Mouse (Mus musculus) left cerebral cortex, postnatal 4 days (tissue): ENCODE measurements around the gene Cd68. TPM values are rescaled to one million over a fixed set of nuclear protein-coding genes. Genes with fewer than 3 reads are reported as not detected.

ENCODE experiments used
- DNase-seq: peaks from one replicate; pipeline ENCODE4 v3.0.0-alpha.2; 2022
- intact Hi-C: fragments of 180-260 bp; cut with DNase I; formaldehyde crosslinking; loops from one replicate; pipeline ENCODE4 v1.15.1; 2025
- total RNA-seq, 2 experiments: library from RNA; stranded (reverse); gene quantifications; 2 replicates each; pipeline ENCODE4 v1.2.3; 2021

Cd68 gene
- total RNA-seq, 2 experiments from 2014 or later, result 7.1 to 8.5 TPM

GRCm38 (mm10) chr11:69672211-69672706 is 6.3 kb upstream of the Cd68 start, which contains the start of gene Eif4a1:
Gene Eif4a1 (minus strand): TSS chr11:69672423.
- intact Hi-C loops, result no loop called here
- DNase-seq, result peak; percentile 100

DNA sequence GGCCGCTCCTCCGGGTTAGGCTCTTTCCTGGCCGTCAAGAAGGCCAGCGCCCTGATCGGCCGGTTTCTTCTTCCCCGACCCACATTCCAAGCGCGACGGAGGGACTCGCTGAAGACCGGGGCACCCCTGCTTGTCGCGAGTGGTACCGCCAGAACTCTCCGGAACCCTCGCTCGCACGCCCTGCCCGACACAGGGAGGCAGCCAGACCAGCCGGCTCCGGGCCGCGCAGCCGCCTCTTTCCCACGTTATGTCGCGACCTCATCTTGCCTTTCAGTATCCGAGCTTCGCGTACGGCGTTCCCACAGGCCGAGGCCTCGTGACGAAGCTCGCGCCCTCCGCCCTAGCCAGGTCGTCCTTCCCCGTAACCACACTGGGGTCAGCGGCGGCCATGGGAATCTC is 5.8 kb upstream of the Cd68 start:
- DNase-seq, result no peak
- intact Hi-C loops, result no loop called here

- intact Hi-C loops, result no loop called here
These were observed 5.1 kb upstream of the Cd68 start for GRCm38 (mm10) chr11:69670786-69671725.

GRCm38 (mm10) chr11:69666665-69667005 is 682 bp upstream of the Cd68 start:
- intact Hi-C loops, result no loop called here
- DNase-seq, result no peak

More at GRCm38 (mm10) chr11:69670786-69671725, 5.1 kb upstream of the Cd68 start:
- DNase-seq, result peak; percentile 97

GRCm38 (mm10) chr11:69665457-69665960 is 444 bp downstream of the Cd68 start:
- no peak for DNase-seq
- intact Hi-C loops, result no loop called here

- intact Hi-C loops, result no loop called here
- no peak for DNase-seq
These were observed 1.1 kb downstream of the Cd68 start for GRCm38 (mm10) chr11:69664841-69665240.

GRCm38 (mm10) chr11:69663795-69664194 is 2.2 kb downstream of the Cd68 start:
- intact Hi-C loops, result no loop called here

GRCm38 (mm10) chr11:69662967-69663671 is 2.8 kb downstream of the Cd68 start:
- intact Hi-C loops, result no loop called here
- no peak for DNase-seq

More at GRCm38 (mm10) chr11:69663795-69664194, 2.2 kb downstream of the Cd68 start:
- no peak for DNase-seq

GRCm38 (mm10) chr11:69662213-69662966 is 3.6 kb downstream of the Cd68 start, which contains the start of gene Mpdu1:
Gene Mpdu1 (minus strand): TSS chr11:69662642.
- DNase-seq, result peak; percentile 97
- intact Hi-C loops, result no loop called here

DNA sequence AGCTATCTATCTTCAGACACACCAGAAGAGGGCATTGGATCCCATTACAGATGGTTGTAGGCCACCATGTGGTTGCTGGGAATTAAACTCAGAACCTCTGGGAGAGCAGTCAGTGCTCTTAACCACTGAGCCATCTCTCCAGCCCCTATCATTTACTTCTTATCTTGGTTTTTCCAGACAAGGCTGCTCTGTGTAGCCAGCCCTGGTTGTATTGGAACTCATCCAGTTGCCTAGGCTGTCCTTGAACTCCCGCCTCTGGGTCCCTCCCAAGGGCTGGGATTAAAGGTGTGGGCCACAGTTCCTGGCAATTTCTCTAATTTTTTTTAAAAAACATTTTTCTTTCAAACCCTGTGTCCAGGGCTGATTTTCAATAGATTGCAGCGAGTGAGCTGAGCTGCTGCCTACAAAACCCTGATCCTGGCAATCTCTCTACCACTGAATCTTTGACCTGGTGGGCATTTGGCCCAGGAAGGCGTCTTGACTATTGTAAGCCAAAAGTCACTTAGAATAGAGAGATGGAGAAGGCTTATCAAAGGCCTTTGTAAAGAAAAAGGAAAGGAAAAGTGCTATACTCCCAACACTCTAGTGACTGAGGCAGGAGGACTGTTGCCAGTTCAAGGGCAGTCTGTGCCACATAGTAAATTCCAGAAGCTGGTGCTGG is 4.6 kb downstream of the Cd68 start:
- no peak for DNase-seq
- intact Hi-C loops, result no loop called here

DNA sequence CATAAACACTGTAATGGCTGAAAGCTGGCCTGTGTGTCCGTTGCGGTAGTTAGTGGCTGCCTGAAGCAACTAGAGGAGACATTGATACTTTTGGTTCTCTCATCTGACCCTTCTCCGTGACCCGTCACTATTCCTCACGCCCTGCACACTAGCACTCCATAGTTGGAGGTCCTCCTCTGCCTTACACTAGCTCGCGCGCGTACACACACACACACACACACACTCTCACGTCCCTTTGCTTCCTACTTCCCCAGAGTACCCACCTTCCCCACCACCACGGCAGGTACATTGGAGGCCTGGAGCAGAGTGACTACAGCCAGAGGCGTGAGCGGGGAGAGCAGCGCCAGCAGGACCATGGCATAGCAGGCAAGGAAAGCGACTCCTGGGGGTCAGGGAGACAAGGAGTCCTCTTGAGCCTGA is 8.5 kb downstream of the Cd68 start:
- intact Hi-C loops, result no loop called here
- DNase-seq, result no peak

DNA sequence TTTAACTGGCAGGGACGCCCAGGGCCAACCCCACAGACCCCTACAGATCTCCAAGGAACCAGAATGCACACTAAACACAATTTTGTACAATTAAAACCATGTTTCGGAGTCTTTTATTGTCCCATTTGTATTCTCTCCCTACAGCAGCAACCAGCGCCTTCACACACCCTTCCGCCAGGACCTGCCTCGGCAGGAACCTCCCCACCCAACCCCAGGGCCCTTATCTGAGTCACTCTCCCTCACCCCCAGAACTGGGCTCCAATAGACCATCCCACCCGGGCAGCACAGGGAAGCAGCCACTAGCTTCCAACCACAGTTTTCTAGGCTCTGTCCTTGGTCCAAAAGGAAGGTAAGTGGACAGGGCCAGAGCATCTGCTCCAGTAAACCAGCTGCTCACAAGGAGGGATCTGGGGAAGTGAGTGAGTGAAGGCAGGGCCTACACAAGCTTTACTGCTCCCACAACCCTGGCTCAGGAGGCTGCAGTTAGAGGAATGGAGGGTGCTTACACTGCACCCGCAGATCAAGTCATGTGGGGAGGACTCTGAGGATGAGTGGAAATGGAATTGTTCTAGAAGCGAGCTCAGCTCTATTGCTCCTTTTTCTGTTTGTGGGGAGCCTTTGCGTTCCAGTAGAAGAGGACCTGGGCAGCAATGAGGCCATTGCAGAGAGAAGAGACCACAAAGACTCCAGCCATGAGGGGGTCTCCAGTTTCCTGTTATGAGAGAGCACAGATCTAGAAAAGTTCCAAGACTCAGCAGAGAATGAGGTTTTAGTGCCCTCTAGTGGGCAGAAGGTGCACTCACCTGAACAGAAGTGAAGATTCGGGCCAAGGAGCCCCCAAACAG is 9.1 kb downstream of the Cd68 start:
- intact Hi-C loops, result no loop called here
- no peak for DNase-seq

GRCm38 (mm10) chr11:69656065-69656455 is 9.9 kb downstream of the Cd68 start:
- no peak for DNase-seq
- intact Hi-C loops, result no loop called here

- DNase-seq, result peak; percentile 78
- intact Hi-C loops, result no loop called here
These were observed 10.5 kb downstream of the Cd68 start, which contains the start of gene Sox15 for GRCm38 (mm10) chr11:69655264-69656064. Gene Sox15 (plus strand): TSS chr11:69655314.

DNA sequence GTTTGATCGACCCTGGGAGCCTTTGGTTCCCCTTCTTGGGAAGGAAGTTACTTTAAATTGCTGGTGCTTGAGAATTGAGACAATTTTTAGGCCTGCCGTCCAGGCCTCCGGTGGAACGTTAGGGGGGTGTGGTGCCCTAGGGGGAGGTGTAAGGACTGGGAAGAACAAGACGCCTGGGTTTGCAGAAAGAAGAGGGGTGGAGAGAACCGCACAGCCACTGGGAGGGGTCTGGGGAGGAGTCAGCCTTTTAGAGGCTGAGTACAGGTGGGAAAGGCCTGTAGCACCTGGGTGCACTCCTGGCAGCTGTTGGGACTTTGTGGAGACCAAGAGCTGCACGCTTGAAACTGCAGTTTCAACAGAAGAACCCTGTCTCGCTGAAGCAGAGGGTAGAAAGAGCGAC is 11.2 kb downstream of the Cd68 start:
- intact Hi-C loops, result no loop called here
- no peak for DNase-seq

DNA sequence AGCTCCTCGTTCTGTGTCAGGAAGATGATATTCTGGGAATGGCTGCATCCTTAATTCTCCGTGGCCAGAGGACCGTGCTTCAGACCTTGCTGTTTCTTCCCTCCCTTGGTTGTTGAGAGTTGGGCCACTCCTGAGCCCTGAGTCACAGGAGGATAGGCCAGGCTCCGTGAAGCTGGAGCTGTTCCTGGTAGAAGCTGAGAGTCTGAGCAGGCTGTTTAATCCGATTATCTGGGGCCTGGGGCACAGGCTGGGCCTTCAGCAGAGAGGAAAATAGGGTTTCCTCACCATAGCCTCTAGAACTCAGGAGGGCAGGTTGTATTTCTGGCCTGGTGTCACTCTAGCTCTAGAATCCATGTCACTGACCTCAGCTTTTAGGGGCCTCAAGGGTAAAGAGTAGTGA is 12.6 kb downstream of the Cd68 start:
- no peak for DNase-seq
- intact Hi-C loops, result no loop called here

DNA sequence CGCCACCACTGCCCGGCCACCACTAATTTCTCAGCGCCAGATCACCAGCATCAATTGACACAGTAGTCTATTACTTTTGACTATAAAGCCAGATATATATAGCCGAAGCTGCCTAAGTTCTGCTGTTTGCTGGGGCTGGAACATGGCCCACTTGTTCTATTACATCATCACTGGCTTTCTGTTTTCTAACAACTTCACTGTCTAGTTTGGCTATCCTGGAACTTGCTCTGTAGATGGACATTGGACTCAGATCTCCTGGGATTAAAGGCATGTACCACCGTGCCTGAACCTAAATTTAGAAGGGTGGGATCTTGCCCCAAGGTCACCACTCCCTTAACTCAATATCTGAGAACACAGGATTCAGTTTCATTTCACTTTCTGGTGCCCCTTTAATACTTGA is 20.1 kb downstream of the Cd68 start:
- DNase-seq, result no peak
- intact Hi-C loops, result no loop called here

DNA sequence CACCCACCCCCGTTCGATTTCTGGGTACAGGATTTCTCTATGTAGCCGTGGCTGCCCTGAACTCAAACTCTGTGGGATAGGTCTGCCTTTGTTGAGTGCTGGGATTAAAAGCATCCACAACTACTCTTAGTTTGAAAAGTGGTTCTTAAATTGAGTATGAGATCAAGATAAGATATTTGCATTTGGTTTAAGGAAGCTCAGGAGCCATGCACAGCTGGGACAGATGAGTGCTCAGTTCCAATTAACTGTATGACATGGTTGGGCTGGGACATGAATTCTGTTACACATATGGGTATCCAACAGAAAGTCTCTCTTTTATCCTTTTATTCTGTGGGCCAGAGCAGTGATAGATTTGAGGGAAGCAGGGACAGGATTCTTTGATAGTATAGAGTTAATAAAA is 30.5 kb downstream of the Cd68 start:
- no peak for DNase-seq
- intact Hi-C loops, result no loop called here
